Mouse (Mus musculus): ENCODE results near the gene Shroom3. TPM values are rescaled to one million over a fixed set of nuclear protein-coding genes. Genes with fewer than 3 reads are reported as not detected.

Shroom3 gene
- polyA plus RNA-seq, 1 experiment from 2014 or later: 2.3 TPM

GRCm38 (mm10) chr5:92675574-92675920 is 7.7 kb upstream of the Shroom3 start:
- DNase-seq (ENCODE audit: low spot score): no peak
- under 1% methylated on average over 9 of the region's 9 CpGs for WGBS
- no peaks in the 10 kb centered on the region for H3K9me3 ChIP-seq (ENCODE audit: control insufficient read depth, low read length)
- H3K4me3 ChIP-seq (replicated peaks; ENCODE audit: low read length): peak overlapping the region; percentile 38
- ATAC-seq (ENCODE audit: low FRiP score): no peak
- H3K4me1 ChIP-seq (replicated peaks; ENCODE audit: control insufficient read depth, insufficient read depth, low read length): no peaks in the 10 kb centered on the region; the same call in 1 of the 2 replicates
- no peaks in the 10 kb centered on the region for H3K27me3 ChIP-seq (ENCODE audit: control insufficient read depth, insufficient read depth, low read length)
- H3K9ac ChIP-seq: peak overlapping the region; percentile 6; the same call in 1 of the 2 replicates
- no peaks in the 10 kb centered on the region for H3K36me3 ChIP-seq (replicated peaks; ENCODE audit: control insufficient read depth, insufficient read depth)
- H3K27ac ChIP-seq: no peak overlapping the region
- H3K4me2 ChIP-seq (replicated peaks): peak overlapping the region; percentile 57

GRCm38 (mm10) chr5:92679441-92679840 is 3.8 kb upstream of the Shroom3 start:
- no peaks in the 10 kb centered on the region for H3K36me3 ChIP-seq (replicated peaks; ENCODE audit: control insufficient read depth, insufficient read depth)
- ATAC-seq (ENCODE audit: low FRiP score): no peak
- H3K9me3 ChIP-seq (ENCODE audit: control insufficient read depth, low read length): no peaks in the 10 kb centered on the region
- H3K4me1 ChIP-seq (replicated peaks; ENCODE audit: control insufficient read depth, insufficient read depth, low read length): peaks cover 5% of the 10 kb centered on the region; the same call in 1 of the 2 replicates
- H3K27me3 ChIP-seq (ENCODE audit: control insufficient read depth, insufficient read depth, low read length): 0 out of 2 replicates have a peak, but pooled peaks cover 4% of the 10 kb centered on the region
- H3K27ac ChIP-seq: no peak overlapping the region
- no peak overlapping the region for H3K4me3 ChIP-seq (replicated peaks; ENCODE audit: low read length)
- H3K4me2 ChIP-seq (replicated peaks): no peak overlapping the region
- peak; percentile 84 for DNase-seq (ENCODE audit: low spot score)
- no peak overlapping the region for H3K9ac ChIP-seq
- 39% methylated on average over 4 of the region's 4 CpGs for WGBS

- WGBS: 85% methylated on average over 10 of the region's 10 CpGs
- Histone ChIP-seq H3K27ac (no peak overlapping the region), H3K36me3 (replicated peaks; ENCODE audit: control insufficient read depth, insufficient read depth) (no peaks in the 10 kb centered on the region), H3K27me3 (ENCODE audit: control insufficient read depth, insufficient read depth, low read length) (0 out of 2 replicates have a peak, but pooled peaks cover 4% of the 10 kb centered on the region), H3K9ac (no peak overlapping the region), H3K4me3 (replicated peaks; ENCODE audit: low read length) (no peak overlapping the region), H3K9me3 (ENCODE audit: control insufficient read depth, low read length) (0 out of 2 replicates have a peak, but pooled peaks cover 3% of the 10 kb centered on the region), H3K4me2 (replicated peaks) (no peak overlapping the region), H3K4me1 (replicated peaks; ENCODE audit: control insufficient read depth, insufficient read depth, low read length) (peaks cover 5% of the 10 kb centered on the region; the same call in 1 of the 2 replicates)
- DNase-seq (ENCODE audit: low spot score) (no peak), ATAC-seq (ENCODE audit: low FRiP score) (no peak)
Observed at GRCm38 (mm10) chr5:92681861-92682260, 1.4 kb upstream of the Shroom3 start.

GRCm38 (mm10) chr5:92682621-92683348 is 450 bp upstream of the Shroom3 start:
- H3K9ac ChIP-seq: peak overlapping the region; percentile 74
- H3K27me3 ChIP-seq (ENCODE audit: control insufficient read depth, insufficient read depth, low read length): 0 out of 2 replicates have a peak, but pooled peaks cover 4% of the 10 kb centered on the region
- H3K4me1 ChIP-seq (replicated peaks; ENCODE audit: control insufficient read depth, insufficient read depth, low read length): peaks cover 5% of the 10 kb centered on the region; the same call in 1 of the 2 replicates
- H3K4me3 ChIP-seq (replicated peaks; ENCODE audit: low read length): peak overlapping the region; percentile 52
- H3K27ac ChIP-seq: peak overlapping the region; percentile 51; the same call in 1 of the 2 replicates
- peak; percentile 55 for DNase-seq (ENCODE audit: low spot score)
- H3K36me3 ChIP-seq (replicated peaks; ENCODE audit: control insufficient read depth, insufficient read depth): no peaks in the 10 kb centered on the region
- 0 out of 2 replicates have a peak, but pooled peaks cover 3% of the 10 kb centered on the region for H3K9me3 ChIP-seq (ENCODE audit: control insufficient read depth, low read length)
- peak overlapping the region; percentile 100 for H3K4me2 ChIP-seq (replicated peaks)
- WGBS: under 1% methylated on average over 39 of the region's 39 CpGs
- peak; percentile 18; the same call in 1 of the 2 replicates for ATAC-seq (ENCODE audit: low FRiP score)

GRCm38 (mm10) chr5:92683871-92684475 is 738 bp downstream of the Shroom3 start:
- DNase-seq (ENCODE audit: low spot score) (no peak), ATAC-seq (ENCODE audit: low FRiP score) (no peak)
- peak overlapping the region; percentile 100 for H3K4me2 ChIP-seq (replicated peaks)
- peak overlapping the region; percentile 74 for H3K9ac ChIP-seq
- H3K36me3 ChIP-seq (replicated peaks; ENCODE audit: control insufficient read depth, insufficient read depth): no peaks in the 10 kb centered on the region
- 0 out of 2 replicates have a peak overlapping the region, but pooled peaks have one; percentile 51 for H3K27ac ChIP-seq
- WGBS: 13% methylated on average over 9 of the region's 9 CpGs
- H3K27me3 ChIP-seq (ENCODE audit: control insufficient read depth, insufficient read depth, low read length): 0 out of 2 replicates have a peak, but pooled peaks cover 4% of the 10 kb centered on the region
- H3K4me1 ChIP-seq (replicated peaks; ENCODE audit: control insufficient read depth, insufficient read depth, low read length): peaks cover 5% of the 10 kb centered on the region; the same call in 1 of the 2 replicates
- H3K9me3 ChIP-seq (ENCODE audit: control insufficient read depth, low read length): 0 out of 2 replicates have a peak, but pooled peaks cover 3% of the 10 kb centered on the region
- H3K4me3 ChIP-seq (replicated peaks; ENCODE audit: low read length): peak overlapping the region; percentile 52

- DNase-seq (ENCODE audit: low spot score) (no peak), ATAC-seq (ENCODE audit: low FRiP score) (no peak)
- H3K9me3 ChIP-seq (ENCODE audit: control insufficient read depth, low read length): 0 out of 2 replicates have a peak, but pooled peaks cover 3% of the 10 kb centered on the region
- H3K27ac ChIP-seq: no peak overlapping the region
- 0 out of 2 replicates have a peak overlapping the region, but pooled peaks have one; percentile 1 for H3K4me2 ChIP-seq (replicated peaks)
- peaks cover 5% of the 10 kb centered on the region; the same call in 1 of the 2 replicates for H3K4me1 ChIP-seq (replicated peaks; ENCODE audit: control insufficient read depth, insufficient read depth, low read length)
- H3K9ac ChIP-seq: no peak overlapping the region
- H3K4me3 ChIP-seq (replicated peaks; ENCODE audit: low read length): no peak overlapping the region
- 86% methylated on average over 16 of the region's 16 CpGs for WGBS
- H3K36me3 ChIP-seq (replicated peaks; ENCODE audit: control insufficient read depth, insufficient read depth): no peaks in the 10 kb centered on the region
- 0 out of 2 replicates have a peak, but pooled peaks cover 4% of the 10 kb centered on the region for H3K27me3 ChIP-seq (ENCODE audit: control insufficient read depth, insufficient read depth, low read length)
Observed at GRCm38 (mm10) chr5:92684715-92685460, 1.7 kb downstream of the Shroom3 start.

- Histone ChIP-seq H3K27ac (no peak overlapping the region), H3K9ac (no peak overlapping the region), H3K4me2 (replicated peaks) (no peak overlapping the region), H3K27me3 (ENCODE audit: control insufficient read depth, insufficient read depth, low read length) (no peaks in the 10 kb centered on the region), H3K36me3 (replicated peaks; ENCODE audit: control insufficient read depth, insufficient read depth) (no peaks in the 10 kb centered on the region), H3K9me3 (ENCODE audit: control insufficient read depth, low read length) (0 out of 2 replicates have a peak, but pooled peaks cover 3% of the 10 kb centered on the region), H3K4me1 (replicated peaks; ENCODE audit: control insufficient read depth, insufficient read depth, low read length) (peaks cover 5% of the 10 kb centered on the region; the same call in 1 of the 2 replicates), H3K4me3 (replicated peaks; ENCODE audit: low read length) (no peak overlapping the region)
- ATAC-seq (ENCODE audit: low FRiP score) (no peak), DNase-seq (ENCODE audit: low spot score) (no peak)
- 81% methylated on average over 5 of the region's 5 CpGs for WGBS
Observed at GRCm38 (mm10) chr5:92688124-92688523, 4.9 kb downstream of the Shroom3 start.

- Histone ChIP-seq H3K36me3 (replicated peaks; ENCODE audit: control insufficient read depth, insufficient read depth) (no peaks in the 10 kb centered on the region), H3K9me3 (ENCODE audit: control insufficient read depth, low read length) (0 out of 2 replicates have a peak, but pooled peaks cover 3% of the 10 kb centered on the region), H3K4me2 (replicated peaks) (no peak overlapping the region), H3K4me3 (replicated peaks; ENCODE audit: low read length) (no peak overlapping the region), H3K27me3 (ENCODE audit: control insufficient read depth, insufficient read depth, low read length) (no peaks in the 10 kb centered on the region), H3K27ac (no peak overlapping the region), H3K4me1 (replicated peaks; ENCODE audit: control insufficient read depth, insufficient read depth, low read length) (peaks cover 1% of the 10 kb centered on the region; the same call in 1 of the 2 replicates), H3K9ac (no peak overlapping the region)
- DNase-seq (ENCODE audit: low spot score) (no peak), ATAC-seq (ENCODE audit: low FRiP score) (no peak)
- WGBS: 88% methylated on average over 9 of the region's 9 CpGs
Observed at GRCm38 (mm10) chr5:92688569-92688968, 5.3 kb downstream of the Shroom3 start.

All from hindbrain, embryonic 14.5 days (tissue).